Mouse (Mus musculus): Measurements from ENCODE around the gene Gli3. TPM values are rescaled to one million over a fixed set of nuclear protein-coding genes. Genes with fewer than 3 reads are reported as not detected.

Gli3 gene
- total and polyA plus RNA-seq, 2 experiments from 2014 or later: 1.9 to 8.1 TPM

DNA sequence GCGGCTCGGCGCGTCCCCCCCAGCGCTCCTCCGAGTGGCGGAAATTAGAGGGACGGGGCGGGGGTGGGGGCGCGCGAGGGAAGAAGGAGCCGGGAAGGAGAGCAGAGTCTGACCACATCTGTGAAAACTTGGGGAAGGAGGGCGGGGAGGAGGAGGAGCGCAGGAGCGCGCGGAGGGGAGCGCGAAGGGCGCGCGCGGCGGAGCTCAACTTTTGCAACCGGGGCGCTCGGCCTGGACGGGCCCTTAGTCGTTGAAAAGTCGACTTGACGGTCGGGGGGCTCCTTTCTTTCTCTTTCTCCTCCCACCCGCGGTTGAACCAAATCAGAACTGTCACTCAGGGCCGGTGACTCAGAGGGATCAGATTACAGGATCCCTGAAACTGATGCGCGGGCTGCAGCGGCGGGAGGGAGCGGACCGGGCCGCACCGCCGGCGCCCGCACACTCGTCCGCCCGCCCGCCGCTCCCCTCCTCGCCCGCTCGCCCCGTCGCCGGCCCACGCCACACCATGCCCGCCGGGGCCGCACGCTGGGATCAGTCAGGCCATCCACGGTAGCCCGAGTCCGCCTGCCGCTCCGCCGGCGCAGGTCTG, 551 bp downstream of the Gli3 start:
- ATAC-seq (ENCODE audit: insufficient read depth, low read depth) (peak; percentile 55), DNase-seq (ENCODE audit: low spot score) (peak; percentile 22)
- Histone ChIP-seq H3K9me3 (replicated peaks; ENCODE audit: control insufficient read depth, low read length) (no peaks in the 10 kb centered on the region), H3K9ac (replicated peaks; ENCODE audit: low read depth, low read length) (peak overlapping the region; percentile 69), H3K4me2 (ENCODE audit: low read depth, low read length) (peak overlapping the region; percentile 92), H3K4me1 (ENCODE audit: control insufficient read depth, insufficient read depth) (no peaks in the 10 kb centered on the region), H3K36me3 (replicated peaks; ENCODE audit: control insufficient read depth, insufficient read depth, low read length) (no peaks in the 10 kb centered on the region), H3K4me3 (ENCODE audit: low read depth, low read length) (peak overlapping the region; percentile 69), H3K27ac (ENCODE audit: low read depth) (peak overlapping the region; percentile 85), H3K27me3 (ENCODE audit: control insufficient read depth, insufficient read depth, low read length) (peaks cover 40% of the 10 kb centered on the region)
- TF ChIP-seq EP300 (IDR thresholded peaks at IDR 0.05; ENCODE audit: low read depth) (no peak), CTCF (IDR thresholded peaks at IDR 0.05; ENCODE audit: low read depth) (no peak)
- WGBS: 1% methylated on average over 40 of the region's 70 CpGs

DNA sequence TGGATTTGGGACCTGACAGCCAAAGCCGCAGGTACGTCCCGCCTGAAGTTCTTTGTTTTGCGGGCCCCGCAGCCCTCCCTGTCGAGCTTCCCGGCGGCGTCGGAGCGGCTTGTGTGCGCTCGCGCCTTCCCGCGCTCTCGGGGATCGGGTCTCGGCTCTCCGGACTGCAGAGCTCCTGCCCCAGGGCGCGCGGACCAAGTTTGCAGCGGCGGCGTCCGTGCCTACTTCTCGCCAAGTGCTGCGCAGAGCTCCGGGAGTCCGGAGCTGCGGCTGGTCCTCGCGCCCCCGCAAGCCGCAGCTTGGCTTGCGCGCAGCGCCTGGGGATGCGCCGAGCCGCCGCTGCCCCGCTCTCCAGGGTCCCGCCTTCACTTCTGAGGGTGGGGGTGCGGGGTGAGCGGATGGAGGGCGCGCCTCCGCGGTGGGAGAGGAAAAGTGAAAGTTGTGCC, 1.1 kb downstream of the Gli3 start:
- TF ChIP-seq CTCF (IDR thresholded peaks at IDR 0.05; ENCODE audit: low read depth) (no peak), EP300 (IDR thresholded peaks at IDR 0.05; ENCODE audit: low read depth) (no peak)
- peaks cover 40% of the 10 kb centered on the region for H3K27me3 ChIP-seq (ENCODE audit: control insufficient read depth, insufficient read depth, low read length)
- no peaks in the 10 kb centered on the region for H3K4me1 ChIP-seq (ENCODE audit: control insufficient read depth, insufficient read depth)
- ATAC-seq (ENCODE audit: insufficient read depth, low read depth) (peak; percentile 4; the same call in 1 of the 2 replicates), DNase-seq (ENCODE audit: low spot score) (no peak)
- H3K4me2 ChIP-seq (ENCODE audit: low read depth, low read length): peak overlapping the region; percentile 92
- no peaks in the 10 kb centered on the region for H3K36me3 ChIP-seq (replicated peaks; ENCODE audit: control insufficient read depth, insufficient read depth, low read length)
- H3K27ac ChIP-seq (ENCODE audit: low read depth): peak overlapping the region; percentile 85
- H3K9ac ChIP-seq (replicated peaks; ENCODE audit: low read depth, low read length): peak overlapping the region; percentile 69
- H3K4me3 ChIP-seq (ENCODE audit: low read depth, low read length): peak overlapping the region; percentile 69
- no peaks in the 10 kb centered on the region for H3K9me3 ChIP-seq (replicated peaks; ENCODE audit: control insufficient read depth, low read length)
- WGBS: under 1% methylated on average over 51 of the region's 51 CpGs

DNA sequence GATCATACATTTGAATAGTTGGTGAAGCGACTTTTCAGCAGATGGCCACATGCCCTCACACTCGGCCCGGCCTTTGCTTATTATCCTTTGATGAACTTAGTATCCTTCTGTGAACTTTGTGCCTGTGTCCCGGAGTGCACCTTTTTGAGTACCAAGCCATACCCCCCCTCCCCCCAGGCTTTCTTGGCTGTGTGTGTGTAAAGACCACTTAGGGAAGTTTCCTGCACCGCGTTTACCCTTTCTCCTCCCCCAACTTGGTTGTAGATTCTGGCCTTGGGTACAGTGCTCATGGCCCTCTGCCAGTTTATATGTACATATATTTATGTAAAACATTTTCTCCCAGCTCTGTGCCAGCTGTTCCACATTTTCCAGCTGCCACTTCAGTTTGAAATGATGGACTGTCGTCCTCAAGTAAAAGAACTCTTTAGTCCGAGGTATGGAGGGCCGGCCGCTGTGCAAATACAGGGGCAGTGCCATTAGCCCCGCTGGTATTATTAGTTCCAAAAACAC, 1.8 kb downstream of the Gli3 start:
- Histone ChIP-seq H3K4me2 (ENCODE audit: low read depth, low read length) (peak overlapping the region; percentile 92), H3K27me3 (ENCODE audit: control insufficient read depth, insufficient read depth, low read length) (peaks cover 40% of the 10 kb centered on the region), H3K4me3 (ENCODE audit: low read depth, low read length) (peak overlapping the region; percentile 69), H3K9me3 (replicated peaks; ENCODE audit: control insufficient read depth, low read length) (no peaks in the 10 kb centered on the region), H3K27ac (ENCODE audit: low read depth) (peak overlapping the region; percentile 85; the same call in 1 of the 2 replicates), H3K4me1 (ENCODE audit: control insufficient read depth, insufficient read depth) (no peaks in the 10 kb centered on the region), H3K36me3 (replicated peaks; ENCODE audit: control insufficient read depth, insufficient read depth, low read length) (no peaks in the 10 kb centered on the region), H3K9ac (replicated peaks; ENCODE audit: low read depth, low read length) (peak overlapping the region; percentile 69; the same call in 1 of the 2 replicates)
- no peak for ATAC-seq (ENCODE audit: insufficient read depth, low read depth)
- no peak for DNase-seq (ENCODE audit: low spot score)
- TF ChIP-seq EP300 (IDR thresholded peaks at IDR 0.05; ENCODE audit: low read depth): no peak
- no peak for TF ChIP-seq CTCF (IDR thresholded peaks at IDR 0.05; ENCODE audit: low read depth)
- WGBS: 16% methylated on average over 11 of the region's 11 CpGs

- TF ChIP-seq CTCF (IDR thresholded peaks at IDR 0.05; ENCODE audit: low read depth) (no peak), EP300 (IDR thresholded peaks at IDR 0.05; ENCODE audit: low read depth) (no peak)
- Histone ChIP-seq H3K27me3 (ENCODE audit: control insufficient read depth, insufficient read depth, low read length) (peaks cover 38% of the 10 kb centered on the region), H3K4me1 (ENCODE audit: control insufficient read depth, insufficient read depth) (no peaks in the 10 kb centered on the region), H3K9ac (replicated peaks; ENCODE audit: low read depth, low read length) (no peak overlapping the region), H3K4me3 (ENCODE audit: low read depth, low read length) (no peak overlapping the region), H3K4me2 (ENCODE audit: low read depth, low read length) (no peak overlapping the region), H3K27ac (ENCODE audit: low read depth) (no peak overlapping the region), H3K9me3 (replicated peaks; ENCODE audit: control insufficient read depth, low read length) (no peaks in the 10 kb centered on the region), H3K36me3 (replicated peaks; ENCODE audit: control insufficient read depth, insufficient read depth, low read length) (no peaks in the 10 kb centered on the region)
- DNase-seq (ENCODE audit: low spot score) (no peak), ATAC-seq (ENCODE audit: insufficient read depth, low read depth) (no peak)
- WGBS: 61% methylated on average over 6 of the region's 6 CpGs
These were observed 3.5 kb downstream of the Gli3 start for GRCm38 (mm10) chr13:15466496-15466895.

DNA sequence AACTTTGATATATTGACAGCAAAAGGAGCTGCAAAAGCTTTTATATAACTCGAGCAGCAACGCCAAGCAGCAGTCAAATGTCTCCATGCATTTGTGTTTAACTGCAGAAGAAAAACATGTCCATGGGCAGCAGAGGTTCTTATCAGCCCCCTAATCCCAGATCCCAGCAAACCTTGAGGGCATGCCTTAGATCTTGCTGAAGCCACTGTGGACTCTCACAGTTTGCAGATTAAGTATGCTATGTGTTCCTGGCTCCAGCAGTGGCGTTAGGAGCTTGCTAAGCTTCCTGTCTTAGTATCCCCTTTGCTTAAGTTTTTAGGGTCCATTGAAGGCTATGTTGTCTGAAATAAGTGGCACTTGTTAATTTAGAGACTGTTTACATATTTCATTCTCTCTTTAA, 4.4 kb downstream of the Gli3 start:
- H3K9ac ChIP-seq (replicated peaks; ENCODE audit: low read depth, low read length): no peak overlapping the region
- H3K4me1 ChIP-seq (ENCODE audit: control insufficient read depth, insufficient read depth): no peaks in the 10 kb centered on the region
- H3K4me3 ChIP-seq (ENCODE audit: low read depth, low read length): no peak overlapping the region
- DNase-seq (ENCODE audit: low spot score) (no peak), ATAC-seq (ENCODE audit: insufficient read depth, low read depth) (no peak)
- H3K4me2 ChIP-seq (ENCODE audit: low read depth, low read length): no peak overlapping the region
- WGBS: 61% methylated on average over 3 of the region's 3 CpGs
- H3K36me3 ChIP-seq (replicated peaks; ENCODE audit: control insufficient read depth, insufficient read depth, low read length): no peaks in the 10 kb centered on the region
- no peak for TF ChIP-seq CTCF (IDR thresholded peaks at IDR 0.05; ENCODE audit: low read depth)
- TF ChIP-seq EP300 (IDR thresholded peaks at IDR 0.05; ENCODE audit: low read depth): no peak
- no peak overlapping the region for H3K27ac ChIP-seq (ENCODE audit: low read depth)
- H3K27me3 ChIP-seq (ENCODE audit: control insufficient read depth, insufficient read depth, low read length): peaks cover 30% of the 10 kb centered on the region
- no peaks in the 10 kb centered on the region for H3K9me3 ChIP-seq (replicated peaks; ENCODE audit: control insufficient read depth, low read length)
